Mouse (Mus musculus) lung, adult 2 months (tissue): ENCODE results near the gene Myrip. TPM values are rescaled to one million over a fixed set of nuclear protein-coding genes. Genes with fewer than 3 reads are reported as not detected.
"Not testable (repeated sequence)": the region's sequence is repeated elsewhere in the genome, so short reads cannot be mapped to it uniquely, and the experiment has no call there.

Source experiments
- DNase-seq: peaks from one replicate; pipeline ENCODE4 v3.0.0; 2022
- H3K4me1 ChIP-seq: fragments of 200-500 bp; 2 replicates; pipeline ENCODE4 v1.6.1; 2011; ENCODE audit warnings: low read length; ENCODE audit not compliant: control insufficient read depth, insufficient read depth
- H3K4me3 ChIP-seq: fragments of 200-500 bp; replicated peaks from 2 replicates; pipeline ENCODE3; 2011; ENCODE audit warnings: low read depth, mild to moderate bottlenecking, control low read depth, low read length; ENCODE audit errors: extremely low read depth
- CTCF ChIP-seq: fragments of 200-500 bp; IDR thresholded peaks from 2 replicates; pipeline ENCODE4 v1.5.1; 2011; ENCODE audit warnings: mild to moderate bottlenecking, low read length, control low read depth; ENCODE audit not compliant: insufficient read depth
- POLR2A ChIP-seq: fragments of 200-500 bp; IDR thresholded peaks from 2 replicates; pipeline ENCODE4 v1.6.1; 2011; ENCODE audit warnings: low read depth, mild to moderate bottlenecking, control low read depth, low read length, borderline replicate concordance; ENCODE audit errors: extremely low read depth
- WGBS: fragments of 180-500 bp; shearing (Covaris S2); methylation state at CpG from one replicate; pipeline ENCODE4 v1.1.7; 2018; 5-methylcytosine and 5-hydroxymethylcytosine counted together
- polyA plus RNA-seq: library from polyadenylated mRNA; depleted of rRNA; stranded (reverse); fragments of >200 nt; gene quantifications from 2 replicates; pipeline ENCODE4 v1.2.3, GENCODE M21; 2012

Gene Myrip
- polyA plus RNA-seq, 1 experiment, result 5.9 TPM

- WGBS, result 64% methylated on average over 19 of the region's 19 CpGs
- no peak for DNase-seq
Observed at GRCm38 (mm10) chr9:120364653-120365283, 63.5 kb downstream of the Myrip start.

DNA sequence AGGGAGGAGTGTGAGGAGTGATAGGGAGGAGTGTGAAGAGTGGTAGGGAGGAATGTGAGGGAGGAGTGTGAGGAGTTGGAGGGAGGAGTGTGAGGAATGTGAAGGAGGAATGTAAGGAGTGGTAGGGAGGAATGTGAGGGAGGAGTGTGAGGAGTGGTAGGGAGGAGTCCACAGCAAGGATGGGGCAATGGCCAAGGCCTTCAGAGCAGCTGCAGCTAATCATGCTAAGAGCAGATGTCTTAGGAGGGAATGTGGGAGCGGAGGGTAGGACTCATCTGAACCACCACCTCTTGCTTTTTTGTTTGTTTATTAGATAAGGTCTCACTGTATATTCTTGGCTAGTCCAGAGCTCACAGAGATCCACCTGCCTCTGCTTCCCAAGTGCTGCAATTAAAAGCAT, 66.2 kb downstream of the Myrip start:
- DNase-seq, result no peak
- peaks cover 4% of the 10 kb centered on the region; the same call in 1 of the 2 replicates for H3K4me1 ChIP-seq
- TF ChIP-seq POLR2A (no peak), CTCF (no peak)
- WGBS, result 85% methylated on average over 1 of the region's 1 CpGs
- H3K4me3 ChIP-seq, result no peak overlapping the region

More at GRCm38 (mm10) chr9:120364653-120365283, 63.5 kb downstream of the Myrip start:
- peaks cover 14% of the 10 kb centered on the region for H3K4me1 ChIP-seq
- TF ChIP-seq POLR2A (no peak), CTCF (no peak)
- H3K4me3 ChIP-seq, result no peak overlapping the region

- TF ChIP-seq CTCF (no peak), POLR2A (no peak)
- Histone ChIP-seq H3K4me3 (no peak overlapping the region), H3K4me1 (0 out of 2 replicates have a peak, but pooled peaks cover 2% of the 10 kb centered on the region)
- 81% methylated on average over 5 of the region's 5 CpGs for WGBS
- no peak for DNase-seq
Observed at GRCm38 (mm10) chr9:120371633-120372032, 70.3 kb downstream of the Myrip start.

GRCm38 (mm10) chr9:120372347-120372746, 71.0 kb downstream of the Myrip start:
- Histone ChIP-seq H3K4me1 (peaks cover 5% of the 10 kb centered on the region; the same call in 1 of the 2 replicates), H3K4me3 (no peak overlapping the region)
- WGBS, result 72% methylated on average over 6 of the region's 6 CpGs
- DNase-seq, result no peak
- TF ChIP-seq POLR2A, result no peak
- TF ChIP-seq CTCF, result no peak

DNA sequence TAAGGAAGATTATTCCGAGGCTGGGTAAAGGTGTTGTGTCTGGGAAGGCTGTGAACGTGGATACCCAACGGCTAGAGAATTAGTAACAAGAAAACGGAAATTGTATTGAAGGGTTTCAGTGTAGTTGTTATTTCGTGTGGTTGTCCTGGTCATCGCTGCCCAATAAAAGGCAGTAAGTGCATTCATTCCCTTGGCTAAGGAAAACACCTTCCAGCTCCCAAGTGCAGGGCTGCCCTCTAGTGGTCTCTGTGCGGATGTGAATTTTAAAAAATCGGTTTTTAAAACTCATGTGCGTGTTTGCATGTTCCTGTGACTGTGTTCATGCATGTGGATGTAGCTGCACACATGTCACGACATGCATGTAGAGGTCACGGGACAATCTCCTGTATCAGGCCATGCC, 76.4 kb downstream of the Myrip start:
- H3K4me3 ChIP-seq, result no peak overlapping the region
- TF ChIP-seq CTCF (peak; percentile 85), POLR2A (no peak)
- DNase-seq, result peak; percentile 27
- 20% methylated on average over 11 of the region's 11 CpGs for WGBS
- H3K4me1 ChIP-seq, result peaks cover 4% of the 10 kb centered on the region; the same call in 1 of the 2 replicates

- Histone ChIP-seq H3K4me1 (no peaks in the 10 kb centered on the region), H3K4me3 (no peak overlapping the region)
- no peak for TF ChIP-seq CTCF
- no peak for TF ChIP-seq POLR2A
- DNase-seq, result no peak
- 38% methylated on average over 9 of the region's 9 CpGs for WGBS
Observed at GRCm38 (mm10) chr9:120395188-120395587, 93.9 kb downstream of the Myrip start.

DNA sequence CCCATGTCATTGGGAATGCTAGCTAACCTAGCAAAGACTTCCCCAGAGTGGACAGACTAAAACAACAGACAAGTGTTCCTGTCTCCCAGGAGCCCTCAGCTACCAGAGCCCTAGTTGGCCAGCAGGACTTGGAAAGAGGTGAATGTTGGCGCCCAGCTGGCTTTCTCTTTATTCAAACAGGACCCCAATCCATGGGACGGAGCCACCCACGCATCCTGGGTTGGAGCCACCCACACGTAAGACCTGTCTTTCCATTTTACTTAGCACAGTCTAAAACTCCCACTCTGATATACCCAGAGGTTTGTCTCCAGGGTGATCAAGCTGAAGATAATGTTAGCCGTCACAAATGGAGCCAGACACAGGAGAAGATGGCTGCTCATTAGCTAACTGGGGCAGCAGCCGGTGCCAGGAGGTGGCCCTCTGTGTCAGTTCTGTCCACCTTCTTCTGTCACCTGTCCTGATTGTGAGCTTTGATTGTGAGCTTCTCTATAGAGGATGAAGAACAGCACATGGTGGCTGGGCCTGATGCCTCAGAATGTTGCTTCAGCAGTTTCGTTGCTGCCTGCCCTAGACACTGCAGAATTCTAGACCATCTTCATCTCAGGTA, 95.4 kb downstream of the Myrip start:
- H3K4me3 ChIP-seq, result no peak overlapping the region
- TF ChIP-seq POLR2A, result no peak
- no peak for TF ChIP-seq CTCF
- no peaks in the 10 kb centered on the region for H3K4me1 ChIP-seq
- WGBS, result 91% methylated on average over 7 of the region's 7 CpGs
- DNase-seq, result no peak

DNA sequence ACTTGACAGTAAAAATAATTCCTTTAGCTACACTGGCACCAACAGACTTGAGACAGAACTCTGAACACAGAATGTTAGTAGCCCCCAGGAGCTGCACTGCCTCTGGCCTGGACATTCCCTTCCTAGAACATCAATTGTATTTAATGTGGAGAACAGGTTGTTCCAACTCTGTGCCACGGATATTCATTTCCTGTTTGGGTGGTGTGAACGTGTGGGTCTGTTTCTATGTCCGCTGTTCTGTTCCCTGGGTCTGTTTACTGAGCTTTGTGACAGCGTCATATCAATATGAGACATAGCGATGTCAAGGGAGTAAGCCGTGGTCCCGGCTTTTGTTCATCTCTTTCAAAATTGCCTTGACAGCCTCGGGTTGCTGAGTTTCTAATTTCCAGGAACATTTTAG, 97.0 kb downstream of the Myrip start:
- no peak for DNase-seq
- Histone ChIP-seq H3K4me1 (no peaks in the 10 kb centered on the region), H3K4me3 (no peak overlapping the region)
- WGBS, result 44% methylated on average over 8 of the region's 8 CpGs
- no peak for TF ChIP-seq CTCF
- no peak for TF ChIP-seq POLR2A

GRCm38 (mm10) chr9:120399537-120399936, 98.2 kb downstream of the Myrip start:
- not testable (repeated sequence) for H3K4me1 ChIP-seq, DNase-seq, H3K4me3 ChIP-seq
- TF ChIP-seq CTCF, result peak; percentile 38
- WGBS, result 90% methylated on average over 2 of the region's 2 CpGs

- H3K4me3 ChIP-seq, result no peak overlapping the region
- TF ChIP-seq POLR2A, result no peak
- no peak for TF ChIP-seq CTCF
- WGBS, result 79% methylated on average over 3 of the region's 3 CpGs
- DNase-seq, result no peak
- no peaks in the 10 kb centered on the region for H3K4me1 ChIP-seq
Observed at GRCm38 (mm10) chr9:120402368-120402767, 101.1 kb downstream of the Myrip start.
